Comparison of ENCODE assay signal across 16 mouse cellular contexts in the genomic region with DNA sequence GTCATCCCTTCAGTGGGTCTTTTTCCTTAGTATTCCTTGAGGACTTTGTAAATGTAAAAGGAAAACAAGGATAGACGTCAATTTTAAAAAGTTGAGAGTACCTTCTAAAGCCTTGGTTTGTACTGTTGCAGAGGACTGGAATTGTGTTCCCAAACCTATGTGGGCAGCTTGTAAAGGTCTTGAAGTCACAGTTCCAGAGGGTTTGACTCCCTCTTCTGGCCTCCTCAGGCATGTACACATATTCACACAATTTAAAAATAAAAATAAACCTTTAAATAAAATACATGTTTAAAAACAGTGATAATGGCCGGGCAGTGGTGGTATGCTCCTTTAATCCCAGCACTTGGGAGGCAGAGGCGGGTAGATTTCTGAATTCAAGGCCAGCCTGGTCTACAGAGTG. TPM values are rescaled to one million over a fixed set of nuclear protein-coding genes. Genes with fewer than 3 reads are reported as not detected.
DNase-seq lines count a peak whose midpoint lies in the region; TF ChIP-seq lines count a peak whose summit lies in the region.
"Had no signal": no experiment of that assay in that cellular context is flagged by ENCODE, and none has a peak within 500 bp of the region (broad histone marks: within the 10 kb centered on the region; RNA-seq: fewer than 3 reads in every experiment).

No protein-coding gene starts in this region.

- peaks cover 2% of the 10 kb centered on the region for H3K36me3 ChIP-seq in heart, adult 2 months (ENCODE audit: control insufficient read depth, insufficient read depth, low read length)

- no peak for TF ChIP-seq EP300 in heart, adult 2 months (IDR thresholded peaks at IDR 0.05; ENCODE audit: insufficient read depth, low read depth, low read length)

- no peak for TF ChIP-seq POLR2A in heart, adult 2 months (IDR thresholded peaks at IDR 0.05; ENCODE audit: insufficient read depth, low read depth, low read length)
- TF ChIP-seq POLR2A in lung, adult 2 months (IDR thresholded peaks at IDR 0.05; ENCODE audit: borderline replicate concordance, extremely low read depth, low read depth, low read length): no peak

- 78% methylated on average over 3 of the region's 3 CpGs for WGBS in heart, adult 2 months
- WGBS in lung, adult 2 months: 53% methylated on average over 3 of the region's 3 CpGs

- no peak for DNase-seq in heart, adult 2 months
- no peak for DNase-seq in heart, adult 9 months (ENCODE audit: low spot score in 2 of 2)
- no peak for DNase-seq in lung, adult 2 months
- no peak for DNase-seq in lung, adult 18-20 months
- peak; percentile 25 for DNase-seq in MN1 (ENCODE audit: low spot score)
- DNase-seq in naive thymus-derived CD4-positive, alpha-beta T cell, adult 2 months (ENCODE audit: low read depth): peak; percentile 32
- no peak for DNase-seq in adrenal gland, adult 8-10 months
- DNase-seq in ovary, adult 18-20 months (ENCODE audit: low spot score): no peak
- DNase-seq: cerebellum, adult 8-10 months; heart, adult 18-20 months; heart, postnatal 4 days; kidney, adult 11 months; thymus, postnatal 36 days had no signal

- H3K4me1 ChIP-seq in heart, adult 2 months (ENCODE audit: control insufficient read depth, insufficient read depth, low read length): no peaks in the 10 kb centered on the region
- 0 out of 2 replicates have a peak, but pooled peaks cover 2% of the 10 kb centered on the region for H3K4me1 ChIP-seq in lung, adult 2 months (ENCODE audit: control insufficient read depth, insufficient read depth, low read length)
- H3K4me1 ChIP-seq: lung, embryonic 15.5 days; midbrain, embryonic 13.5 days; neural tube, embryonic 13.5 days had no signal

- intact Hi-C loops in heart, adult 2 months (cut with DNase I): no loop called here

- H3K27me3 ChIP-seq in heart, adult 2 months (ENCODE audit: control insufficient read depth, insufficient read depth, low read length): no peaks in the 10 kb centered on the region
- H3K27me3 ChIP-seq: lung, embryonic 15.5 days; midbrain, embryonic 13.5 days; neural tube, embryonic 13.5 days had no signal

- no peak overlapping the region for H3K4me3 ChIP-seq in heart, adult 2 months
- H3K4me3 ChIP-seq in lung, adult 2 months (replicated peaks; ENCODE audit: extremely low read depth, low read depth, low read length): no peak overlapping the region
- H3K4me3 ChIP-seq: lung, embryonic 15.5 days; midbrain, embryonic 13.5 days; neural tube, embryonic 13.5 days had no signal

- no peak overlapping the region for H3K27ac ChIP-seq in heart, adult 2 months
- H3K27ac ChIP-seq: lung, embryonic 15.5 days; midbrain, embryonic 13.5 days; neural tube, embryonic 13.5 days had no signal

- peak; percentile 56 for TF ChIP-seq CTCF in heart, adult 2 months (IDR thresholded peaks at IDR 0.05)
- 0 out of 2 replicates have a peak, but pooled peaks have one; percentile 13 for TF ChIP-seq CTCF in lung, adult 2 months (IDR thresholded peaks at IDR 0.05; ENCODE audit: insufficient read depth, low read length)

- H3K9ac ChIP-seq in heart, adult 2 months (ENCODE audit: low read depth, low read length): no peak overlapping the region
- H3K9ac ChIP-seq: lung, embryonic 15.5 days; midbrain, embryonic 13.5 days; neural tube, embryonic 13.5 days had no signal

- H3K79me2 ChIP-seq in heart, adult 2 months (replicated peaks; ENCODE audit: control insufficient read depth, insufficient read depth, low read length): no peaks in the 10 kb centered on the region

RNA-seq across cellular contexts. Expression of gene Gdf11, which starts 25.5 kb away (rescaled TPM):
- total RNA-seq in heart, adult 2 months (2021): 1 to 10 TPM; 2.0 to 2.5 TPM
- polyA plus RNA-seq in heart, adult 2 months (2012; rRNA removed): 0.78 and 1.1 TPM in 2 replicates
- 0.45 and 0.99 TPM in 2 replicates for polyA plus RNA-seq in lung, adult 2 months (2012; rRNA removed)
- 1 to 10 TPM; 2.0 to 2.9 (median 2.3) TPM for total RNA-seq in adrenal gland, adult 8-10 months (2022)

RNA-seq across cellular contexts. Expression of gene Cd63, which starts 34.7 kb away (rescaled TPM):
- 100 to 1,000 TPM; 132 to 156 TPM for total RNA-seq in heart, adult 2 months (2021)
- 83.2 and 101 TPM in 2 replicates for polyA plus RNA-seq in heart, adult 2 months (2012; rRNA removed)
- 110 and 132 TPM in 2 replicates for polyA plus RNA-seq in lung, adult 2 months (2012; rRNA removed)
- total RNA-seq in adrenal gland, adult 8-10 months (2022): 100 to 1,000 TPM; 313 to 472 (median 396) TPM

RNA-seq across cellular contexts. Expression of gene Ormdl2, which starts 44.6 kb away (rescaled TPM):
- 1 to 10 TPM; 7.8 to 8.1 TPM for total RNA-seq in heart, adult 2 months (2021)
- 15.3 and 23.3 TPM in 2 replicates for polyA plus RNA-seq in heart, adult 2 months (2012; rRNA removed)
- polyA plus RNA-seq in lung, adult 2 months (2012; rRNA removed): 47.5 and 64.6 TPM in 2 replicates
- total RNA-seq in adrenal gland, adult 8-10 months (2022): 10 to 100 TPM; 39.5 to 51.9 (median 42.5) TPM

RNA-seq across cellular contexts. Expression of gene Sarnp, which starts 48.9 kb away (rescaled TPM):
- total RNA-seq in heart, adult 2 months (2021): 10 to 100 TPM; 37.2 to 43.4 TPM
- 14.3 and 25.5 TPM in 2 replicates for polyA plus RNA-seq in heart, adult 2 months (2012; rRNA removed)
- polyA plus RNA-seq in lung, adult 2 months (2012; rRNA removed): 3.4 and 9.9 TPM in 2 replicates
- 10 to 100 TPM; 43.4 to 56.2 (median 49.5) TPM for total RNA-seq in adrenal gland, adult 8-10 months (2022)

RNA-seq across cellular contexts. Expression of gene Rdh5, which starts 56.6 kb away (rescaled TPM):
- total RNA-seq in heart, adult 2 months (2021): 1 to 10 TPM; 5.2 to 5.9 TPM
- polyA plus RNA-seq in heart, adult 2 months (2012; rRNA removed): 19.4 and 24.9 TPM in 2 replicates
- 20.1 and 20.3 TPM in 2 replicates for polyA plus RNA-seq in lung, adult 2 months (2012; rRNA removed)
- 10 to 100 TPM in 3 of 4 experiments, 1 to 10 TPM in 1; 9.5 to 23.2 (median 15.7) TPM for total RNA-seq in adrenal gland, adult 8-10 months (2022)

Comparison
In these comparisons a context has a peak if more than half of its experiments do, and no peak if none do; other contexts are left out.
1. DNase-seq: peak in MN1 (single experiment) and naive thymus-derived CD4-positive, alpha-beta T cell, adult 2 months (single experiment); none in heart, adult 2 months (0 of 2), heart, adult 9 months (0 of 2), lung, adult 2 months (single experiment), lung, adult 18-20 months (0 of 2), adrenal gland, adult 8-10 months (single experiment) and ovary, adult 18-20 months (single experiment).
2. RNA of gene Ormdl2, which starts 44.6 kb away (total RNA-seq): 39.5 to 51.9 TPM in adrenal gland, adult 8-10 months; 7.8 to 8.1 TPM in heart, adult 2 months; every median in the first group is over 4 times any median in the second.